Mouse (Mus musculus) hindbrain, postnatal 0 days (tissue): ENCODE measurements at regions not wholly inside any gene's neighbourhood (a gene's known extent, or its start where the extent isn't known, plus 50 kb on each side); places are given as distances from the start of the nearest gene placed in this dataset.

Experiments
- ATAC-seq: fragments of 200-750 bp; cut with Nextera tagmentation; 2 replicates; pipeline ENCODE4 v1.8.0; 2017; ENCODE audit warnings: mild to moderate bottlenecking, moderate TSS enrichment, moderate library complexity
- DNase-seq: peaks from one replicate; pipeline ENCODE4 v3.0.0-alpha.2; 2015; ENCODE audit warnings: low spot score
- H3K27ac ChIP-seq: fragments of 300-500 bp; sonication (generic); 2 replicates; pipeline ENCODE4 v1.5.1; 2014; ENCODE audit warnings: mild to moderate bottlenecking
- H3K27me3 ChIP-seq: fragments of 300-500 bp; sonication (generic); 2 replicates; pipeline ENCODE4 v1.6.1; 2014; ENCODE audit warnings: low read length, mixed read lengths; ENCODE audit not compliant: insufficient read depth
- H3K36me3 ChIP-seq: fragments of 300-500 bp; sonication (generic); 2 replicates; pipeline ENCODE4 v1.6.1; 2014; ENCODE audit warnings: low read length, mixed read lengths; ENCODE audit not compliant: insufficient read depth
- H3K4me1 ChIP-seq: fragments of 300-500 bp; sonication (generic); 2 replicates; pipeline ENCODE4 v1.6.1; 2014; ENCODE audit warnings: antibody characterized with exemption, low read length, mixed read lengths; ENCODE audit not compliant: insufficient read depth
- H3K4me2 ChIP-seq: fragments of 300-500 bp; sonication (generic); 2 replicates; pipeline ENCODE4 v1.6.1; 2014; ENCODE audit warnings: low read depth, mild to moderate bottlenecking, low read length, moderate library complexity, mixed read lengths
- H3K4me3 ChIP-seq: fragments of 300-500 bp; sonication (generic); 2 replicates; pipeline ENCODE4 v1.5.1; 2014; ENCODE audit warnings: low read length
- H3K9ac ChIP-seq: fragments of 300-500 bp; sonication (generic); replicated peaks from 2 replicates; pipeline ENCODE4 v1.6.1; 2014; ENCODE audit warnings: mild to moderate bottlenecking, low read length, moderate library complexity, mixed read lengths
- H3K9me3 ChIP-seq: fragments of 300-500 bp; sonication (generic); 2 replicates; pipeline ENCODE4 v1.6.1; 2016; ENCODE audit warnings: low read length, mixed read lengths
- CTCF ChIP-seq: IDR thresholded peaks from 2 replicates; pipeline ENCODE4 v1.5.1; 2016; ENCODE audit warnings: antibody characterized with exemption, control low read depth, low read depth
- WGBS: fragments of 180-500 bp; shearing (Covaris S2); extraction: QIAGEN DNeasy Blood & Tissue Kit; methylation state at CpG from one replicate; pipeline ENCODE4 v1.1.7; 2014; 5-methylcytosine and 5-hydroxymethylcytosine counted together

DNA sequence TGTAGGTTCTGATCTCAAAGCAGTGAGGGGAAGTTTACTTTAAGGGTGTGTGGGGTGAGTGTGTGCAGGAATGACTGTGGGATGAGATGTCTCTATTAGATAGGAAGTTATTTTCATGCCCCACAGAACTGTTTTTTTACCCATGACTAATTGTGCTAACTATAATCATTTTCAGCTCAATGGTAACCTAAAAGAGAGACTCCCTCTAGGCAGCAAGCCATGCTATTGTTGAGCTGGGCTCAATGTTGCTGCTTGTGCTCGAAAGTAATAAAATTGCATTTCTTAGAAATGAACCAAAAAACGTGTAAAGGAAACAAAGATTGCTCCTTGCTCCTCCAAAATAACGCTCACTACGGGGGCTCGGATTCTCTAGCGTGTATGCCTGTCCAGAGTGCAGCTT is 146.2 kb downstream of the Ddx11 start:
- no peak overlapping the region for H3K4me2 ChIP-seq
- DNase-seq = no peak
- 58% methylated on average over 6 of the region's 6 CpGs for WGBS
- no peak for TF ChIP-seq CTCF
- ATAC-seq = no peak
- H3K27ac ChIP-seq = no peak overlapping the region
- no peaks in the 10 kb centered on the region for H3K27me3 ChIP-seq
- no peak overlapping the region for H3K4me3 ChIP-seq
- no peaks in the 10 kb centered on the region for H3K36me3 ChIP-seq
- peaks cover 7% of the 10 kb centered on the region for H3K4me1 ChIP-seq
- H3K9ac ChIP-seq = no peak overlapping the region
- H3K9me3 ChIP-seq = no peaks in the 10 kb centered on the region

GRCm38 (mm10) chr17:66271906-66272305 is 148.6 kb downstream of the Ddx11 start:
- ATAC-seq (no peak), DNase-seq (no peak)
- Histone ChIP-seq H3K27ac (no peak overlapping the region), H3K27me3 (no peaks in the 10 kb centered on the region), H3K36me3 (no peaks in the 10 kb centered on the region), H3K4me2 (no peak overlapping the region), H3K9ac (no peak overlapping the region), H3K4me1 (peaks cover 8% of the 10 kb centered on the region), H3K9me3 (no peaks in the 10 kb centered on the region), H3K4me3 (no peak overlapping the region)
- no peak for TF ChIP-seq CTCF
- 57% methylated on average over 7 of the region's 7 CpGs for WGBS

DNA sequence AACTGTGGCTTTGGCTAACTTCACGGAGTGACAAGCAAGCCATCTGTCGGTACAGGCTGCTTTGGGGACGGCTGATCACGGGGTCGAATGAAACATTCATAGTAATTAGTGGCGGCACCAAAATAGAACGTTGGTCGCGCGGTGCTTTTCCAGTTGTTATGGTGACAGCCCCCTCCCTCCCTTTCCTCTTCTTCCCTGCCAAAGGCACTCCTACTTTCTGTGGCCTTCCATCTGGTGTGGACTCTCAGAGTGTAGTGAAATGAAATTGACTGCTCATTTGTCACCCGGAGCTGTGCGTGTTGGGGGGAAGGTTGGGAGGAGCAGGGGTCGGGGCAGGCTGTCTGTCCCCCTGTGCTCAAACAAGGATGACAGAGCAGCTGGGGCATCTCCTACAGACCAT is 153.5 kb downstream of the Ddx11 start:
- no peak overlapping the region for H3K4me3 ChIP-seq
- TF ChIP-seq CTCF = no peak
- no peaks in the 10 kb centered on the region for H3K9me3 ChIP-seq
- peak overlapping the region; percentile 64; the same call in 1 of the 2 replicates for H3K27ac ChIP-seq
- peak; percentile 90 for DNase-seq
- peak; percentile 94 for ATAC-seq
- peak overlapping the region; percentile 33; the same call in 1 of the 2 replicates for H3K4me2 ChIP-seq
- H3K9ac ChIP-seq = no peak overlapping the region
- WGBS = 14% methylated on average over 13 of the region's 13 CpGs
- no peaks in the 10 kb centered on the region for H3K36me3 ChIP-seq
- no peaks in the 10 kb centered on the region for H3K27me3 ChIP-seq
- peaks cover 11% of the 10 kb centered on the region for H3K4me1 ChIP-seq

DNA sequence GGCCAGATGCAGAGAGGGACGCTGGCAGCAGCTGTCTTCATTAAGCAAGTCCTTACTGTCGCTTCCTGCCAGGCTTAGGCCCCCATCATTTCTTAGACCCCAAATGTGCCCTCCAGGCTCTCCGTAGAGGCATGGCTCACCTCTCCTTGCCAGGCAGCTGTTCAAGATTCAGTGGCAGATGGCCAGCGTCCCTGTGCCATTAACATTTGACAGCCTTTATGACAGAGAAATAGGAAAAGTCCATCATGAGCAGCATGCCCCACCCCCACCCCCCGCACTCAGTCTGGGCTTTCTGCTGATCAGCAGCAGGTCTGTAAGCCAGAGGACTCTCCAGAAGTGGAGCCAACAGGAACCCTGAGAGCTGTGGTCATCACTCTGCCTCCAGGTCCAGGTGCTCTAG is 154.7 kb downstream of the Ddx11 start:
- no peaks in the 10 kb centered on the region for H3K27me3 ChIP-seq
- DNase-seq = peak; percentile 59

GRCm38 (mm10) chr17:66285295-66285694 is 162.0 kb downstream of the Ddx11 start:
- Histone ChIP-seq H3K4me1 (no peaks in the 10 kb centered on the region), H3K27me3 (no peaks in the 10 kb centered on the region), H3K4me2 (no peak overlapping the region), H3K9me3 (no peaks in the 10 kb centered on the region), H3K4me3 (no peak overlapping the region), H3K27ac (no peak overlapping the region), H3K9ac (no peak overlapping the region), H3K36me3 (no peaks in the 10 kb centered on the region)
- no peak for DNase-seq
- TF ChIP-seq CTCF = no peak
- 94% methylated on average over 10 of the region's 10 CpGs for WGBS
- ATAC-seq = no peak

More for the DNA sequence above, 154.7 kb downstream of the Ddx11 start:
- peaks cover 8% of the 10 kb centered on the region for H3K4me1 ChIP-seq
- no peak; the same call in 1 of the 2 replicates for ATAC-seq
- 28% methylated on average over 5 of the region's 5 CpGs for WGBS
- no peak for TF ChIP-seq CTCF
- H3K9me3 ChIP-seq = no peaks in the 10 kb centered on the region
- no peak overlapping the region for H3K4me2 ChIP-seq
- no peak overlapping the region for H3K9ac ChIP-seq
- no peaks in the 10 kb centered on the region for H3K36me3 ChIP-seq
- H3K4me3 ChIP-seq = no peak overlapping the region
- peak overlapping the region; percentile 22 for H3K27ac ChIP-seq
